Mouse (Mus musculus): ENCODE results near the gene Zfp36l1.

DNA sequence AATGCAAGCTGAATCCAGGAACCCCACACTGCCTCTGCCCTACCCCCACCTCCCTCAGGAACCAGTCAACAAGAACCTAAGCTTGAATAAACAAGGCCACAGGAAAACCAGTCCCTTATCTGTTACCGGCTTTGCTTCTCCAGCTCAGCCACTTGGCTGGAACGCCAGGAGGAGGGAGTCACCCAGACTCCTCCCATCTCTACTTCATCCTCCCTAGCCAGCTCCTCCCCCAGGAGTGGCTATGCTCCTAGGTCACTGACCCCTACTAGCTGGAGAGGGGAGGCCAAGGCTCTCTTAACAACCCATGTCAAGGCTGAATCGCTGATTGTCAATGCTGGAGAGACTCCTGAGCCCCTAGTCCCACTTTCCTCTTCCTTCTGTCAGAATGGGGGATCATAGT lies 28.9 kb downstream of the Zfp36l1 start:
- TF ChIP-seq CTCF (conservative IDR thresholded peaks at IDR 0.05; ENCODE audit: low read length) (no peak), POU5F1 (IDR thresholded peaks at IDR 0.05; ENCODE audit: borderline replicate concordance, low read length) (no peak), NANOG (IDR thresholded peaks at IDR 0.05; ENCODE audit: borderline replicate concordance, low read length) (no peak)

Data from E14TG2a.4 (cell line).